Mouse (Mus musculus): ENCODE data around the gene Olfr1301. TPM values are rescaled to one million over a fixed set of nuclear protein-coding genes. Genes with fewer than 3 reads are reported as not detected.

The Olfr1301 gene
- not detected for total RNA-seq (2023)

DNA sequence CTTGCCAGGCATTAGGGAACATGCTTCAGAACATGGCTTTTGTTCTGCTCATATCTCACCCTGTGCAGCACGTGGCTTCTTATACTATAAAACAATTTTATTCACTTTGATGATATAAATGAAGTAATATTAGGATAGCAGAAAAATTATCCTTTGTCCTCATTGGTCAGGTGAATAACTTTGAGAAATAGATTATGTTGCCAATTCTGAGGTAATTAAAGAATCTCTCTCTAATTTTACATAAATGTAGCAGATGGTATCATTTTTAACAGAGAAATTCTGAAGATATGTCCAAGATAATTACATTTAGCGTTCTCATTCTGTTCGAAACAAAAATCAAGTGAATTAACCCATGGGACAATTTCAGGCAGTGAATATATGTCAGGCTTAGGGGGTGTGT, at the start of gene Olfr1301:
Olfr1301 (plus strand) TSS at position 301 of the 400 bp plus-strand sequence.

GRCm38 (mm10) chr2:111777129-111777528, 26.3 kb downstream of the Olfr1301 start, which contains the start of gene Olfr1302:
Gene Olfr1302 (plus strand): TSS chr2:111777429.

Other genes with a start within 250 kb of the Olfr1301 start
- gene Olfr1293-ps, start 225.8 kb upstream of the Olfr1301 start, total RNA-seq (2023), result not detected
- gene Olfr1294, start 210.7 kb upstream of the Olfr1301 start, total RNA-seq (2023), result not detected
- not detected for gene Olfr1295, start 181.3 kb upstream of the Olfr1301 start, total RNA-seq (2023)
- not detected for gene Olfr1297, start 124.5 kb upstream of the Olfr1301 start, total RNA-seq (2023)
- gene Olfr1298, start 101.8 kb upstream of the Olfr1301 start, total RNA-seq (2023), result not detected
- gene Olfr1299, start 89.6 kb upstream of the Olfr1301 start, total RNA-seq (2023), result not detected
- not detected for gene Olfr1302, start 26.4 kb downstream of the Olfr1301 start, total RNA-seq (2023)
- gene Olfr1303, start 69.3 kb downstream of the Olfr1301 start, total RNA-seq (2023), result not detected
- not detected for gene Olfr1305, start 126.1 kb downstream of the Olfr1301 start, total RNA-seq (2023)
- gene Olfr1306, start 165.3 kb downstream of the Olfr1301 start, total RNA-seq (2023), result not detected
- gene Olfr1307, start 198.4 kb downstream of the Olfr1301 start, total RNA-seq (2023), result under 1 TPM; 0.04 to 0.11 TPM
- not detected for gene Olfr1308, start 213.9 kb downstream of the Olfr1301 start, total RNA-seq (2023)
- gene Olfr1309, start 239.3 kb downstream of the Olfr1301 start, total RNA-seq (2023), result not detected

All from neutrophil, adult 83 days (primary cell).